Comparison of ENCODE assay signal across 28 mouse cellular contexts in genomic region chr15:9096865-9097264, GRCm38 (mm10).
"Had no signal": no experiment of that assay in that cellular context is flagged by ENCODE, and none has a peak within 500 bp of the region (broad histone marks: within the 10 kb centered on the region; RNA-seq: fewer than 3 reads in every experiment).

No protein-coding gene starts in this region.

- H3K4me2 ChIP-seq: embryonic facial prominence, embryonic 12.5 days; embryonic facial prominence, embryonic 13.5 days; embryonic facial prominence, embryonic 15.5 days; forebrain, embryonic 12.5 days; forebrain, embryonic 13.5 days; forebrain, embryonic 15.5 days had no signal

- H3K4me3 ChIP-seq: embryonic facial prominence, embryonic 10.5 days; embryonic facial prominence, embryonic 12.5 days; embryonic facial prominence, embryonic 13.5 days; embryonic facial prominence, embryonic 15.5 days; erythroblast, embryonic 14.5 days; forebrain, embryonic 10.5 days; forebrain, embryonic 12.5 days; forebrain, embryonic 13.5 days; forebrain, embryonic 15.5 days; gastrocnemius, adult 2 months; heart, adult 2 months had no signal

- H3K9me3 ChIP-seq: embryonic facial prominence, embryonic 10.5 days; embryonic facial prominence, embryonic 12.5 days; embryonic facial prominence, embryonic 13.5 days; embryonic facial prominence, embryonic 15.5 days; forebrain, embryonic 10.5 days; forebrain, embryonic 12.5 days; forebrain, embryonic 13.5 days; forebrain, embryonic 15.5 days had no signal

- H3K27ac ChIP-seq: embryonic facial prominence, embryonic 10.5 days; embryonic facial prominence, embryonic 12.5 days; embryonic facial prominence, embryonic 13.5 days; embryonic facial prominence, embryonic 15.5 days; forebrain, embryonic 10.5 days; forebrain, embryonic 12.5 days; forebrain, embryonic 13.5 days; forebrain, embryonic 15.5 days; gastrocnemius, adult 2 months; heart, adult 2 months had no signal

- H3K27me3 ChIP-seq: embryonic facial prominence, embryonic 12.5 days; embryonic facial prominence, embryonic 13.5 days; embryonic facial prominence, embryonic 15.5 days; forebrain, embryonic 12.5 days; forebrain, embryonic 13.5 days; forebrain, embryonic 15.5 days had no signal

- ATAC-seq: forebrain, embryonic 13.5 days; forebrain, embryonic 14.5 days; forebrain, embryonic 15.5 days; forebrain, embryonic 16.5 days; forebrain, postnatal 0 days had no signal

- H3K9ac ChIP-seq: embryonic facial prominence, embryonic 12.5 days; embryonic facial prominence, embryonic 13.5 days; embryonic facial prominence, embryonic 15.5 days; forebrain, embryonic 12.5 days; forebrain, embryonic 13.5 days; forebrain, embryonic 15.5 days; forebrain, postnatal 0 days had no signal

- DNase-seq: cerebellum, adult 18-20 months; cerebellum, adult 2 months; cerebellum, adult 8-10 months; cerebellum, adult 9-10 months; cerebellum, adult 9-11 months; cerebellum, postnatal 10 days; cerebellum, postnatal 14 days; cerebellum, postnatal 25 days; cerebellum, postnatal 36 days; embryo, embryonic 11 days; forebrain, postnatal 0 days; gastrocnemius, adult 2 months; gastrocnemius, postnatal 10 days; gastrocnemius, postnatal 14 days; gastrocnemius, postnatal 25 days; gastrocnemius, postnatal 36 days; heart, adult 2 months had no signal
